Mouse (Mus musculus) megakaryocyte, embryonic 14.5 days (primary cell): ENCODE measurements at regions not wholly inside any gene's neighbourhood (a gene's known extent, or its start where the extent isn't known, plus 50 kb on each side); places are given as distances from the start of the nearest gene placed in this dataset.
"Not testable (repeated sequence)": the region's sequence is repeated elsewhere in the genome, so short reads cannot be mapped to it uniquely, and the experiment has no call there.

Experiments used
- H3K27me3 ChIP-seq: replicated peaks from 2 replicates; pipeline ENCODE3; 2012; ENCODE audit warnings: inconsistent platforms
- H3K36me3 ChIP-seq: replicated peaks from 2 replicates; pipeline ENCODE3; 2012; ENCODE audit warnings: low read length, inconsistent platforms, mixed read lengths
- H3K4me1 ChIP-seq: 2 replicates; pipeline ENCODE4 v1.6.1; 2012; ENCODE audit warnings: inconsistent platforms
- H3K4me3 ChIP-seq: replicated peaks from 2 replicates; pipeline ENCODE3; 2012; ENCODE audit warnings: moderate library complexity, mild to moderate bottlenecking, inconsistent platforms
- H3K9me3 ChIP-seq: 2 replicates; pipeline ENCODE4 v1.6.1; 2012; ENCODE audit warnings: inconsistent platforms
- FLI1 ChIP-seq: IDR thresholded peaks from 2 replicates; pipeline ENCODE4 v1.6.1; 2012; ENCODE audit warnings: low read length, inconsistent platforms, mixed read lengths
- GATA1 ChIP-seq: IDR thresholded peaks from 3 replicates; pipeline ENCODE4 v1.6.1; 2012; ENCODE audit warnings: mixed read lengths, low read length, inconsistent platforms, borderline replicate concordance

DNA sequence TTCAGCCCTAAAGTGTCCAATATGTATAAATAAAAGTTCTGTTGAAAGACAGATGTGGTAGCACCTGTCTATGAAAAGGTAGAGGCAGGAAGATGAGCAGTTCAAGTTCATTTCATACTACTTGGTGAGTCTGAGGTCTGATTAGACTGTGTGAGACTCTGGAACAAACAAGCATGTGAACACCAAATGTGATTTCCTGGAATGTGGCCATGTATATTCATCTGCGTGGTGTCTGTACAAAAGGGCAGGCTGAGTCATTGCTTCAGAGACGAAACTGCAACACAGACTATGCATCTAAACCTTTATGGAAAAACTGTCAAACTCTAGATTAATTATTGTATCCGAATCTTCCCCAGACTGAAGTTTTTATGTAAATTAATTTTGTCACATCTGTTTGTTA, 268.7 kb downstream of the Arl6ip6 start:
- Histone ChIP-seq H3K4me1 (no peaks in the 10 kb centered on the region), H3K4me3 (no peak overlapping the region), H3K27me3 (no peaks in the 10 kb centered on the region), H3K9me3 (no peaks in the 10 kb centered on the region), H3K36me3 (no peaks in the 10 kb centered on the region)
- no peak for TF ChIP-seq GATA1
- TF ChIP-seq FLI1 = no peak

DNA sequence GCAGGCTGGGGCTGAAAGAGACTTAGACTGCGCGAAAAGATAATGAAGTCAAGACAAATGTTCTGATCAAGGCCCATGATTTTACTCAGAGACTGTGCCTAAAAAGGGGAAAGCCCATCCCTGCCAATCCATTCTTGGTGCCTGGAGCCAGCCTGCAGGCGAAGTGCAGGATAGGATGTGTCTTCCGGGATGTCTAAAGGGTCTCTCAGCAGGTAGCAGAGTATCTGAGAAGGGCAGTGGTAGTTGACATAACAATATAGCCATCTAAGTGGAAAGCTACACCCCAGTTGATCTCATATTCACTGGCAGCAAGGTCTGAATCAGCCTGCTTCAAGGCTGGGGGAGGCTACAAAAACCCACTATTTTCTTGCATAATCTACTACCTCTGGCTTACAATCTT, 282.9 kb downstream of the Arl6ip6 start:
- TF ChIP-seq GATA1 (no peak), FLI1 (no peak)
- no peaks in the 10 kb centered on the region for H3K27me3 ChIP-seq
- H3K4me3 ChIP-seq = no peak overlapping the region
- no peaks in the 10 kb centered on the region for H3K36me3 ChIP-seq
- H3K9me3 ChIP-seq = no peaks in the 10 kb centered on the region
- peaks cover 5% of the 10 kb centered on the region; the same call in 1 of the 2 replicates for H3K4me1 ChIP-seq

DNA sequence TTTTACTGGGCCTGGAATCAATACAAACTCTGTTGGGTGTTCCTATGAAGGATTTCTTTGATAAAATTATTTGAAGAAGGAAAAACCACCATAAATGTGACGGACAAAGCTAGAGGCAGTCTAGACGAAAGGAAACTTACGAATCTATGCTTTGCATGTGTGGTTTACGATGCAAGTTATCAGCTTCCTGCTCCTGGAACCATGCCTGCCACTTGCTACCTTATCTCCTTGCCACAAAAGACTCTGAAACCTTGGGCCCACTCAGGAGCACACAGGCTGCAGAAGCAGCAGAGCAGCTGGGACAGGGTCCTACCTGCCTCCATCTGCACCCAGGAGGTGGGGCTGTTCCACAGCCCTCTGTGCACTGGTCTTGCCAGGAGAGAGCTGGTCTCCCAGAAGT, 287.5 kb downstream of the Arl6ip6 start:
- not testable (repeated sequence) for H3K9me3 ChIP-seq, H3K4me1 ChIP-seq, H3K4me3 ChIP-seq, H3K27me3 ChIP-seq, H3K36me3 ChIP-seq

DNA sequence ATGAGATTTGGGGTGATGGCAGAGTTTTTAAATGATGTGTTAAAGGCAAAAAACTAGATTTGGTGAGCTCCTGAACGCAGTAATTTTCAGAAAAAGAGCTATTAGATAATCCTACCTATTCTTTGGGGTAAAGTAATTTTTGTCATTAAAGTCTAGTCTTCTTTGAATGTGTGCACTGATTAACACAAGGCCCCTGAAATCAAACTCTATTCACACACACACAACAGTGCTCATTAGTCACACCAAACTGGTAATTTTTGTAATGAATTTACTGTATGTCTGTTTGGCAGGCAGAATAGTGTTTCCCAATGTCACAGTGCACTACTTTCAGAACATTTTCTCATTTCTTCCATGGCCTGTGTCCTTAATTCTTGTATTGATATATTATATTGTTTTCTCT, 296.8 kb downstream of the Arl6ip6 start:
- Histone ChIP-seq H3K4me1 (no peaks in the 10 kb centered on the region), H3K4me3 (no peak overlapping the region), H3K9me3 (no peaks in the 10 kb centered on the region), H3K36me3 (no peaks in the 10 kb centered on the region), H3K27me3 (no peaks in the 10 kb centered on the region)
- TF ChIP-seq GATA1 (no peak), FLI1 (no peak)

DNA sequence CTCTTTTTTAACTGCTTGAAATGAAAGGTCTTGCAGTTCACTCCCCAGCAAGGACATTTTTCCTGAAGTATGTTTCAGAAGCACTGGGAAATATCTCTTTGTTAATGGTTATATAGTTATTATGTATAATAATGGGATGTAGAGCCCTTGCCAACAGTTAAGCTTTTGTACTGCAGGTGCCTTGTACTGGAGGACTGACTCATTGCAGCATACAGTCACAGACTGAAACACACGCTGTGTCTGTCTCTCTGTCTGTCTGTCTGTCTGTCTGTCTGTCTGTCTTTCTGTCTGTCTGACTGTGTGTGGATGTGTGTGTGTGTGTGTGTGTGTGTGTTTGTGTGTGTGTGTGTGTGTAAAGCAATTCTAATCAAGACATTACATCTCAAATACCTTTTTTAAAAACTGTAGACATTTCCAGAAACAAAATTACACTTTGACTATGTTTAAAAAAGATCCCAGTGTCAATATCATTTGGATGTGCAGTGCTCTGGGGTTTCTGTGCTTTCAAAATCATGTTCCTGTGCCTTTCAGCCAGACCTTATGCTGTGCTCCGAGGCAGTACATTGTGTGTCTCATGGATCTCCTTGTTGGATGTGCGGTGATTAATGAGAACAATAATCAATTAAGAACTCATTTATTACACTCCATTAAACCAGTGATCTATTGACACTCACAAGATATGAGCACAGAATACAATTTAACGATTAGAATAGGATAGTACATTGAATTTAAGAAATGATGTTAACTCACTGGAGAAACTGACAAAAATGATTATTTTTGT, 299.5 kb downstream of the Arl6ip6 start:
- Histone ChIP-seq H3K9me3 (no peaks in the 10 kb centered on the region), H3K36me3 (no peaks in the 10 kb centered on the region), H3K4me1 (no peaks in the 10 kb centered on the region), H3K4me3 (no peak overlapping the region), H3K27me3 (no peaks in the 10 kb centered on the region)
- TF ChIP-seq GATA1 (no peak), FLI1 (no peak)

DNA sequence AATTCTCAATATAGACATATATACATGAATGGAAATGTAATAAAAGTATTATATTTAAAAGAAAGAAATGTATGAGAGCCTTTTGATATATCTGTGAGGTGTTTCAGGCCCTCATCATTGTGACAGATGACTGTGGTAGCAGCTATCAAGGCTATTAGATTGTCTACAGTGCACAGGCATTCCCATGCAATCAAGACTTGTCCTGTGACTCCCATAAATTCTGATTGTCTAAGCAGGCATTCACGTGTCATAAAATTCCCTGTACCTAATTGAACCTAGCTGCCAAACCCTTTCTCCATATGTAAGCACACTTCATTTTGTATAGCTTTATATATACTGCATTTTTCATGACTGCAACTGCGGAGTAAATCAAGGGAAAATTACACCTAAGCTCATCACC, 301.3 kb downstream of the Arl6ip6 start:
- H3K36me3 ChIP-seq = no peaks in the 10 kb centered on the region
- TF ChIP-seq GATA1 = no peak
- no peak for TF ChIP-seq FLI1
- H3K4me1 ChIP-seq = no peaks in the 10 kb centered on the region
- H3K9me3 ChIP-seq = no peaks in the 10 kb centered on the region
- no peaks in the 10 kb centered on the region for H3K27me3 ChIP-seq
- H3K4me3 ChIP-seq = no peak overlapping the region

DNA sequence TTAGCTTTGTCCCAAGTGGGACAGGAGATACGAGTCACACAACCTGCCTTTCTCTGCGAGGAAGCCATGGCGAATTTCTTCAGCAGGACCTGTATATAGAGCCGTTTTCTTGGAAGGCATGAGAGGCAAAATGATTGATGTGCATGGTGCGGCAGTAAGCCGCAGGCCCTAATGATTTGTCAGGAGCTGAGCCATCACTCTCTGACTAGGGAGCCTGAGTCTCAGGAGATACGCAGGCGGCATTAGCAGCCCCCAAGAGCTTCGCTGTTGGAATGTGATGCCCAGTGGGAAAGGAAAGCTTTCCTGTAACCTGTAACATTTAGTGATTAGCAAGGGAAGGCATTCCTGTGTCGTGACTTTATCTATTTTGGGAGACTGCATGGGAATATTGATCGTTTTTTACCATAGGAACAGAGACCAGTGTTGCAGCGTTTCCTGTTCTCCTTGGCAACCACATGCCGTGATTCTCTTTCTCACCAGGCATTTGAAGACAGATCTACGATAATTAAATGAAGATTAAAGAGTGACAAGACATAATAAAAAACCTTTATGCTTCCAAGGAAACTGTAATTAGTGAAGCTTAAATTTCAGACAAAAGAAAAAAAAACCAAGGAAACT, 310.2 kb downstream of the Arl6ip6 start:
- TF ChIP-seq FLI1 (no peak), GATA1 (no peak)
- Histone ChIP-seq H3K36me3 (no peaks in the 10 kb centered on the region), H3K9me3 (0 out of 2 replicates have a peak, but pooled peaks cover 2% of the 10 kb centered on the region), H3K27me3 (no peaks in the 10 kb centered on the region), H3K4me3 (no peak overlapping the region), H3K4me1 (no peaks in the 10 kb centered on the region)

DNA sequence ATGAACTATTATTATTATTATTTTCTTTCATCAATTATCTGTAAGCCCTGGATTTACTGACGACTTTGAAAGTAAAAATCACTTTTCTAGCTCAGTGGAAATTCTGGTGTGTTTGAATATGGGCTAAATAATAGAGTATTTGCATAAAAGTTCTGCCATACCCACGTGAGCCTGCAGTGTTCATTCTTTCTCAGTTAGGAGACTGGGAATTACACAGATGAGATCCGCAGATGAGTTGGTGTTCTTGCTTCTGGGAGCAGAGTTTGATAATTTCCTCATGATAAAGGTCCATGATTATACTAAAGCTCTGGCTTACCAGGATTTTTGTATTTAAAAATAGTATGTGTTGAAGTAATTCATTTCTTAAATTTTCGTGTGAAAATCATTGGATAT, 310.7 kb downstream of the Arl6ip6 start:
- Histone ChIP-seq H3K27me3 (no peaks in the 10 kb centered on the region), H3K4me3 (no peak overlapping the region), H3K4me1 (no peaks in the 10 kb centered on the region), H3K36me3 (no peaks in the 10 kb centered on the region), H3K9me3 (0 out of 2 replicates have a peak, but pooled peaks cover 2% of the 10 kb centered on the region)
- TF ChIP-seq GATA1 = no peak
- no peak for TF ChIP-seq FLI1

DNA sequence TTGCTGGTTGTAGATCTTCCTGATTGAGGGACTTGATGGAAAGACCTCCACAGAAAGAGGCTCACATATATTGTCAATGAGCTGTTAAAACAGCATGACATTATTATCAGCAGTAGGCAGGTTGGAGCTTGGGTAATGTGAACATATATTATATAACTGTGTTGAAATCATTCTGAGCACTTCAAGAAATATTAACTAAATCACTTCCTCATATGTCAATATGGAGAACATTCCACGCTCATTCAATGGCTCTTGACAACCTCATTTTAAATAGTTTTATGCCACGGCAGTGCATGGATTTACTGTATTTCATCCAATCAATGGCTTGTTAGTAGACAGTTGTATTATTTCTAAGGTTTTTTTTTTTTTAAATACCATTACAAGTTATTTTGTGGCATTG, 350.6 kb downstream of the Arl6ip6 start:
- no peaks in the 10 kb centered on the region for H3K9me3 ChIP-seq
- no peaks in the 10 kb centered on the region for H3K36me3 ChIP-seq
- no peak overlapping the region for H3K4me3 ChIP-seq
- TF ChIP-seq FLI1 (no peak), GATA1 (no peak)
- no peaks in the 10 kb centered on the region for H3K4me1 ChIP-seq
- H3K27me3 ChIP-seq = no peaks in the 10 kb centered on the region

DNA sequence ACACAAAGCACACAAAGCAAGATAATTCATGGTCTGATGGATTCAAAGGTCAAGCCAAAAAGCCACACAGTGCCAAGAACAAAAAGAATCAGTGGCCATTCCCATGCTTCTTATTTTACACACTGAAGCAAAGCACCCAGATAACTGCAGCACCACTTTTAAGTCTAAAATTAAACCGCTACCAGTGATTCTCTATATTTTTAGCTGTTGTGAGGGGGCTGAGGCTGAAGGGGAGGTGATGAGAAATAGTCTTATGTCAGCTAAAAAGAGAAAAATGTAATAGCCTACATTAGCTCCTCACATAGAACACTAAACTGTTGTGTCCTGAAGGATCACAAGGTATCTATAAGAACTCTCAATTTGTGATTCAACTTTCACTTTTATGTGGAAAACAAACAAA, 382.5 kb downstream of the Arl6ip6 start:
- no peak for TF ChIP-seq FLI1
- no peak for TF ChIP-seq GATA1
- Histone ChIP-seq H3K4me3 (no peak overlapping the region), H3K36me3 (no peaks in the 10 kb centered on the region), H3K9me3 (no peaks in the 10 kb centered on the region), H3K4me1 (no peaks in the 10 kb centered on the region), H3K27me3 (no peaks in the 10 kb centered on the region)

DNA sequence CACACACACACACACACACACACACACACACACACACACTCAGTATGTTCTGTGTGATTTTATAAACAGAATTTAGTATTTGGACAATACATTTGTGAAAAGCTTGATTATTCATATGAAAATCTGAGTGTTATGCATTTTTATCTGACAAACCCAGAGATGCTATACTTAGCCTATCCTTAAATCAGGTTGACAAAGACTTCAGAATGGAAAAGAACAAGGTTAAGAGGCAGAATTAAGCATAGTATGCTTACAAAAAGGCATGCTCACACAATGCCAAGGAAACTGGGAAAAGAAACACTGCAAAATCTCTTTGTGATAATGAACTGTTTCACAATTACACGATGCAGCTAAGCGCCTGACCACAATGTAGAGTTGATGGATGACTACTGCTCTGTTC, 414.3 kb downstream of the Arl6ip6 start:
- no peak for TF ChIP-seq FLI1
- no peak for TF ChIP-seq GATA1
- Histone ChIP-seq H3K9me3 (no peaks in the 10 kb centered on the region), H3K4me3 (no peak overlapping the region), H3K4me1 (no peaks in the 10 kb centered on the region), H3K36me3 (no peaks in the 10 kb centered on the region), H3K27me3 (no peaks in the 10 kb centered on the region)
